Mouse (Mus musculus): ENCODE measurements around the gene Fam131c.

Gene Fam131c

DNA sequence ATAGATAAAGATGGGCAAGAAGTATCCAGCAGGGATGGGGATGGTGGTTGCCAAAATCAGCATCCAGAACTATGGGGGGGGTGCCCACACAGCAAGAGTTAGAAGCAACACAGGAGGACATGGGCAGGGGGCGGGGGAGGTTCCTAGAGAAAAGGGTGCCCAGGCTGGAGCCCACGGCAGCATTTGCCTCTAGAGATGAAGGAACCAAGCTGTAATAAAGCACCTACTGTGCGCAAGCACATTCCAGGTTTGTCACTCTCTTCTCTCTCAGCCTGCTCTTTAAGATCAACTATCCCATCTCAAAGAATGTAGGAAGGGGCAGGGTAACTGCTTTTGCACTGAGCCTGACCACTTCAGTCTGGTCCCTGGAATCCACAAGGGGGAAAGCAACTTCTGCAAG, 40.6 kb downstream of the Fam131c start:
- DNase-seq (ENCODE audit: low spot score in 2 of 2): no peak

DNA sequence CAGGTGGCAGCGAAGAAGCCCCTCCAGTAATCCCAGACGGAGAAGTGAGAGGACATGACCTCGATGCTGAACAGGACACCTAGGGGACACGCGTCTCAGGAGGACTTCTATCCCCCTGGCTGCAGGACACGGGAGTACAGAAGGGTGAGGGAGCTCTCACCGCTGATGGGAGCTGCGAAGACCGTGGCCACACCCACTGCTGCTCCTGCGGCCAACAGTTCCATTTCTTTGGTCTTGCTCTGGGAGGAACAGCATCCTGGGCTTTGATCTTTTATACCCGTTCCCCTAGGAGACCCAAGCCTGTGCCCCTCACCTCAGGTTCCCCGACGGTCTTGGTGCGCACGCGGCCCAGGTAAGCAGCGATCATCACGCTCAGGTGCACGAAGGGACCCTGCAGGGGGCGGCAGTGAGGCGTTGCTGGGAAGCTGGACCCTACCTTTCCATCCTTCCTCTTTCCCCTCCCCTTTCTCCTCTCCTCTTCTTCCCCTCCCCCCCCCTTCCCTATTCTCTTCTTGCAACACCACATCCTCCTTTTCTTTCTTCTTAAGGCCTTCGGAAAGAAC, 43.5 kb downstream of the Fam131c start:
- no peak for DNase-seq (ENCODE audit: low spot score in 2 of 2)

- no peak for DNase-seq (ENCODE audit: low spot score in 2 of 2)
Observed at GRCm38 (mm10) chr4:141415924-141416323, 47.9 kb downstream of the Fam131c start, which contains the start of gene Clcnkb. TSS of gene Clcnkb (minus strand) at chr4:141416014.

DNA sequence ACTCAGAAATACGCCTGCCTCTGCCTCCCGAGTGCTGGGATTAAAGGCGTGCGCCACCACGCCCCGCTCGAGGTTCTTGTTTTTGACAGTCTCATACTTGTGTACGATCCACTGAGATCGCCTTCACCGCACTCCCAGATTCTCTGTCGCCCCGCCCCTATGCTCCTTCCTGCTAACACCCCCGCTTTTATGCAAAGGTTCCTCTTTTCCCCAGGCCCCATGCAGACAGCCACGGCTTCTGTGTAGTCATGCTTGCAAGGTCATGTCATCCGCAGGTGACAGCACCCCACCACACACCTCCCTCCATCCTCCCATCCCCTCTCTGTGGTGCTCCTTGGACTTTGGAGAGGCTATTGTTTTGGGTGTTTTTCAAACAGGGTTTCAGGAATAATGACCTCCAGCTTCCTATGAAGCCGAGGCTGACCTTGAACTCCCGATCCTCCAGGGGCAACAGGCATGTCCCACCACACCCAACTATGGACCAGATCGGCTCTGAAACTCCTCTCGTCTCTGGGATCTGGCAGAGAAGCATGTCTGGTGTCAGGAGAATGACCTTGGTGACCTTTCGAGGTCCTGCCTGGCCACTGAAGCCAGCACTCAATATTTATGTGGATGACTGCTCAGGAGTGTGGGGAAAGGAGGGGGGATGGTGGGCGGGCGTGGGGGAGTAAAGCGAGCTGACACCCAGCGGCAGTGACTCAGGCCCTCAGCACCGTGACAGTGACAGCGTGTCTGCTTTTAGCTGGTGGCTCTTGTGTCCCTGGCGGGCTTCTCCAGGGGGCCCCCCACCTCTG, 51.6 kb downstream of the Fam131c start:
- DNase-seq (ENCODE audit: low spot score in 2 of 2): peak in 1 of 2 experiments; percentile 51

DNA sequence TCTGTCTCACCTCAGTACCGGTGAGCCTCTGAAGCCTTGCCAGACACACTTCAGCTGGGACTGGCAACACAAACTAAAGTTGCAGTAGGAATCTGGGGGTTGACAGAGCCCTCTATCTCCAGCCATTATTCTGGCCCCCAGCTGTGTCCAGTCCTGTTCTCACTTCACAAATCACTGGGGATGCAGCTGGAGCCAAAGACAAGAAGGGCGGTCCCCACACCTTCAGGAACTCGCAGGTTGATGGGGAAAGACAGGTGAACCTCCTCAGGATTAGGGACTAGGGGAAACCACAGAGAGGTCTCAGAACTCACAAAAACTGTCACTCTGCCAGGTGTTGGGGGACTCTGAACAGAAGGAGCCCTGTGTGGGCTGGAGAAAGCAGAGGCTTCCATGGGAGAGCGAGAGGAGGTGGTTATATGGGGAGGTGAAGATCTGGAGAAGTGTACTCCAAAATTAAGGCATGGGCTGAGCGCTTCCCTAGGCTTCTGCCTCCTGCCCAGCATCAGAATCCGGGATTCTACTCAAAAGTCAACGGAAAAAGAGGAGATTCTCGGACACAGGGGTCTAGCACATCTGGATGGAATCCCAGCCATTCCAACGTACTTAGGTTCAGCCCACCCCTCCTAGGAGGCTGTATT, 52.3 kb downstream of the Fam131c start, which contains the start of gene Hspb7:
Gene Hspb7 (plus strand): TSS at position 588 of the 638 bp plus-strand sequence.
- no peak for DNase-seq (ENCODE audit: low spot score in 2 of 2)

DNA sequence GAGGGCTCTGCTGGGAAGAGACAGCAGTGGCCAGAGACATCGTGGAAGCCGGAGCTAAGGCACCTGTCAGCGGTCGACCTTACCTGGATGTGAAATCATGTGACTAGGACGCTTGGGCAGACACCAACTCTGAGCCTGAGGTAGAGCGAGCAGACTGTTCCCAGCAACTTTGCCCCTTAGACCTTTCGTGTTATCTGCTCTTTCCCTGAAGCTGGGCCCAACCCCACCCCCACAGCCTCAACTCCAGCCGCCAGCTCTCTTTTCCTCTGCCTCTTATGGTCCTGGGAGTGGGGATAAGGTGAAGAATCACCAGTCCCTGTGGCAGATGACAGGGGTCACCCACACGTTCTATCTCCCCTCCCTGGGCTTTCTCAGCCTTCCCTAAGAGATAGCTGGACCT, 52.9 kb downstream of the Fam131c start:
- no peak for DNase-seq (ENCODE audit: low spot score in 2 of 2)

- peak; percentile 88 to 89 for DNase-seq (ENCODE audit: low spot score in 2 of 2)
Observed at GRCm38 (mm10) chr4:141421423-141421822, 53.4 kb downstream of the Fam131c start.

DNA sequence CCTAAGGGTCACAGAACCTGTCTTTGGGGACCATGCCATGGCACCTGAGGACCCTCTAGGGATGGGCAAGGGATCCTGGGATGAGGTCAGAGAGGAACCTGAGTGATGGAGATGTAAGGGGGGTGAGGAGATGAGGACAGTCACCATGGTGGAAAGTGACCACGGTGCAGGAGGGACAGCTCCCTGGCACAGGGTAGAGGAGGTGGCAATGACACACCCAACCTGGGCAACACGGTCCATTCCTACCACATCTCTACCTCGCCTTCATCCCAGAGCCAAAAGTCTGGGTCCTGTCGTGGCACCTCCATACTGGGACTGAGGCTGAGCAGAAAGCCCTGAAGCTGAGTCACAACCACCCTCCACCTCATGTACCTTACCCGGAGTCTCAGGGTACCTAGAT, 54.8 kb downstream of the Fam131c start:
- no peak for DNase-seq (ENCODE audit: low spot score in 2 of 2)

GRCm38 (mm10) chr4:141423288-141423687, 55.3 kb downstream of the Fam131c start:
- DNase-seq (ENCODE audit: low spot score in 2 of 2): no peak

- DNase-seq (ENCODE audit: low spot score in 2 of 2): no peak
Observed at GRCm38 (mm10) chr4:141423691-141424431, 55.8 kb downstream of the Fam131c start.

DNA sequence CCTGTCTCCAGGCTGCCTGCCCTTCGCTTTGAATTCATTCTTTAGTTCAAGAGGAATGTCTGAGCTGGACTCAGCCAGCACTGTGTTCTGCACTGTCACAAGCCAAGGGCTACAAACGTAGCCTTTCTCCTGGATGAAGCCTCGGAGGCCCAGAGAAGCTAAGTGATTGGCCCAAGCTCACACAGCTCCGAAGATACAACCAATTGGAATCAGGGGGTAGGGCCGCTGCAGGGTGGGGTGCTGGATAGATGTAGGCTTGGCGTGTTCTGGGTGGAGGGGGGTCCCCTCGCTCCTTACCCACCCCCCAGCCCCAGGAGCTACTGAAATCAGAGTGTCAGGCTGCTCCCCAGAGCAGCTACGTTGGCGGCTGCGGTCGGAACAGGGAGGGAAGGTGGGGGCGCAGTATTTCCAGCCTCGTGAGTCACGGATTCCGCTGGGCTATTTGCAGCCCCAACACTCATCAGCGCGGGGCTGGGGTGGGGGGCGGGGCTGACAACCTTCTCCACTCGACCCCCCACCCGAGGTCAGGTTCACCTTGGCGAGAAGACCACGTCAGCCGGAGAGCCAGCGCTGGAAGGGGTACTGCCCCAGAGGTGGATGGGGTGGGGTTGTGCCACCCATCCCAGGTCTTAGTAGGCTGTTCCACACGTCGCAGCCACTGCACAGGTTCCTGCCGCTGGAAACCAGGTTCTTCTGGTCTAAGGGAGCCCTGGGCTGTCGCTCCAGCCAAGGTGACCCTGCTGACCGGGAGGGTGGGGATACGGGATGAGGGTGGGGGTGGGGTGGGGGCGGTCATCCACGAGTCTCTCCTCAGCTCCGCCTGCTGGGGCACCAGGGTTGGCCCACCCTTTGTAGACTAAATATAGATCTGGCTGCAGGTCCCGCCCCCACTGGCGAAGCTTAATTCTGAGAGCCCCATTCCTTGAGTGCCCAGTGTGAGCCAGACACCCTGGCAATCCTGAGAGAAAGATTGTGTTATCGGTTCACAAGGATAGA, 57.8 kb downstream of the Fam131c start:
- DNase-seq (ENCODE audit: low spot score in 2 of 2): peak; percentile 75 to 77

DNA sequence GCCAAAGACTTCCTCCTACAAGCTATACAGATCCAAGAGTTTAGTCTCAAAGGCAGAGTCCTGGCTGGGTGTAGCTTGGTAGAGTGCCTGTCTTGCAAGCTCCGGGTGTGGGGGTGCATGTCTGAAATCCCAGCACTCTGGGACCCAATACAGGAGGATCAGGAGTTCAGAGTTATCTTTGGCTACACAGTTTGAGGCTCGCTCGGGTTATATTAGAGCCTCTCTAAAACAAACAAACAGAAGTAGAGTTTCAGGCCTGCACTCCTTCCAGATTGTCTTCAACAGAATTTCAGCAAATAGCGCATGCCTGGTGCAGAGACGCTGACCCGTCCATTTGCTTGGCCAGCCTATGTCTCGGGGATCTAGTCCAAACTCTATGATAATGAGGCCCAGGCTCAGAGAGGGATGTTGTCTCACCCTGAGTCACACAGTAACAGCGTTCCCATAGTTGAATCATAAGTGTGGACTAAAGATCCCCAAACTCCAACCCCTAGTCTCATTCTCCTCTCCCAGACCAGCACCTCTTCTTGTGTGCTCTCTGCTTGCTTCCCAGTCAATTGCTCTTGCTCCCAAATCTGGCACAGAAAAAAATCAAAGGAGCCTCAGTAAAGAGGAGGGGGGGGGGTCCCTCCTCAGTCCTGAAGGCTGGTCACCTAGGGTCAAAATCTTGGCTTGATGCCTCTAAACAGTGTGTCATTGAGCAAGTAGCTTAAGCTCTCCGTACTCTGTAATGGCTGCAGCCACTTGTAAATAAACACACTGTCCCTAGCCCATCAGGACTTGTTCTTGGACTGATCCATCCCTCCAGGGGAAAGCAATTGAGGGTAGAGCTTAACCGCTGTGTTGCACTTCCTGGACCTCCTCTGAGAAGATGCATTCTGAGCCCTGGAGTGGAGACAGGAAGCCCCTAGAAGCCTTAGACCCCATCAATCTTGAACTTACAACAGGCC, 59.1 kb downstream of the Fam131c start:
- DNase-seq (ENCODE audit: low spot score in 2 of 2): no peak

GRCm38 (mm10) chr4:141427921-141428320, 59.9 kb downstream of the Fam131c start:
- DNase-seq (ENCODE audit: low spot score in 2 of 2): no peak

- DNase-seq (ENCODE audit: low spot score in 2 of 2): no peak
Observed at GRCm38 (mm10) chr4:141429381-141429780, 61.4 kb downstream of the Fam131c start.

- DNase-seq (ENCODE audit: low spot score in 2 of 2): no peak
Observed at GRCm38 (mm10) chr4:141429847-141430246, 61.8 kb downstream of the Fam131c start.

GRCm38 (mm10) chr4:141430997-141431396, 63.0 kb downstream of the Fam131c start:
- DNase-seq (ENCODE audit: low spot score in 2 of 2): peak; percentile 57 to 72

DNA sequence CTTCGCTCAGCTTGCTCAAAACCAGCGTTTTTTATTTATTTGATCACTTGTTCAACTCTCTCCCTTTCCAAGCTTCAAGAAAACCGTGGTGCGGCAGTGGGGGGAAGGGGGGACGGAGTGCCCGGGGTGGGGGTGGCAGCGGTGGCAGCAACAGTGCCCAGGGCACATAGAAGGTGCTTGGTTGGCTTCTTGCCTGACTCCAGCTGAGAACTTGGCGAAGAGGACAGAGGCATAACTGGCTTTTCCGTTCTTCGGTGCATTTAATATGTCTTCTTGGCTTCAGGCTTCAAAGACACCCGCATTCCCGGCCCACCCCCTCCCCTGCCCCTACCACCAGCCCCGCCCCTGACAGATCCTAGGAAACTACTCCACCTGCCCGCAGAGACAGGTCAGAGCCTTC, 64.6 kb downstream of the Fam131c start:
- DNase-seq (ENCODE audit: low spot score in 2 of 2): no peak

DNA sequence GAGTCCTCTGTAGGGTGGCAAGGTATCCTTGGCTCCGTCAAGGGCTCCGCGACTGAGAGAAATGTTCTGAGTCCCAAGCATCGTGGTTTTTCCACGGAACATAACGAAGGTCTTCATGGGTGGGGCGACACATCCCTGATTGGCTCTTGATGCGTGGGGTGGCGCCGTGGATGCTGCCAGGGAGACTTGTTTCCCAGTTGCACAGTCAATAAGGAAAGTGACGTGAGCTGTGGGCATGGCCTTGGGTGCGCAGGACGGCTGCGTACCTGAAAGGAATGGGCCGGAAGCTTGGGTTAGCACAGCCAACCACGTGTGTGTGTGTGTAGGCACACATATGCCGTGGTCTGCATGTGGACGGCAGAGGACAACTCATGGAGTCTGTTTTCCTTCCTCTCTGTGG, 65.2 kb downstream of the Fam131c start:
- DNase-seq (ENCODE audit: low spot score in 2 of 2): no peak
